Mouse (Mus musculus) kidney, postnatal 0 days (tissue): ENCODE measurements around the gene Cpne8. TPM values are rescaled to one million over a fixed set of nuclear protein-coding genes. Genes with fewer than 3 reads are reported as not detected.

ENCODE experiments used
- ATAC-seq: fragments of 200-750 bp; cut with Nextera tagmentation; replicated peaks from 2 replicates; pipeline ENCODE4 v1.8.0; 2017; ENCODE audit warnings: low read depth, moderate number of reproducible peaks, moderate TSS enrichment, moderate library complexity; ENCODE audit not compliant: low FRiP score
- DNase-seq: peaks from one replicate; pipeline ENCODE4 v3.0.0-alpha.2; 2016; ENCODE audit warnings: low spot score
- H3K27ac ChIP-seq: fragments of 300-500 bp; sonication (generic); 2 replicates; pipeline ENCODE4 v1.5.1; 2014; ENCODE audit warnings: mild to moderate bottlenecking
- H3K27me3 ChIP-seq: fragments of 300-500 bp; sonication (generic); 2 replicates; pipeline ENCODE4 v1.6.1; 2014; ENCODE audit warnings: low read length, mixed read lengths; ENCODE audit not compliant: insufficient read depth
- H3K36me3 ChIP-seq: fragments of 300-500 bp; sonication (generic); 2 replicates; pipeline ENCODE4 v1.6.1; 2014; ENCODE audit warnings: low read length, mixed read lengths; ENCODE audit not compliant: insufficient read depth
- H3K4me1 ChIP-seq: fragments of 300-500 bp; sonication (generic); replicated peaks from 2 replicates; pipeline ENCODE4 v1.6.1; 2014; ENCODE audit warnings: antibody characterized with exemption, low read length, mixed read lengths; ENCODE audit not compliant: insufficient read depth
- H3K4me2 ChIP-seq: fragments of 300-500 bp; sonication (generic); 2 replicates; pipeline ENCODE4 v1.6.1; 2014; ENCODE audit warnings: mild to moderate bottlenecking, low read length, moderate library complexity, mixed read lengths
- H3K4me3 ChIP-seq: fragments of 300-500 bp; sonication (generic); replicated peaks from 2 replicates; pipeline ENCODE4 v1.5.1; 2014; ENCODE audit warnings: low read depth, low read length
- H3K9ac ChIP-seq: fragments of 300-500 bp; sonication (generic); 2 replicates; pipeline ENCODE4 v1.6.1; 2014; ENCODE audit warnings: low read depth, low read length
- H3K9me3 ChIP-seq: fragments of 300-500 bp; sonication (generic); replicated peaks from 2 replicates; pipeline ENCODE4 v1.6.1; 2016; ENCODE audit warnings: low read length, inconsistent platforms, mixed read lengths
- CTCF ChIP-seq: IDR thresholded peaks from 2 replicates; pipeline ENCODE4 v1.5.1; 2016; ENCODE audit warnings: antibody characterized with exemption, low read depth, mild to moderate bottlenecking, moderate library complexity
- WGBS: fragments of 180-500 bp; shearing (Covaris S2); extraction: QIAGEN DNeasy Blood & Tissue Kit; methylation state at CpG from one replicate; pipeline ENCODE4 v1.1.7; 2014; 5-methylcytosine and 5-hydroxymethylcytosine counted together
- polyA plus RNA-seq: library from polyadenylated mRNA; unstranded; fragments of >200 nt; fragmentation: Nextera tagmentation; extraction: Ambion mirVana; gene quantifications from 2 replicates; pipeline ENCODE4 v1.2.1, GENCODE M21; 2015

The Cpne8 gene
- polyA plus RNA-seq, 1 experiment from 2014 or later, result 25.5 TPM

DNA sequence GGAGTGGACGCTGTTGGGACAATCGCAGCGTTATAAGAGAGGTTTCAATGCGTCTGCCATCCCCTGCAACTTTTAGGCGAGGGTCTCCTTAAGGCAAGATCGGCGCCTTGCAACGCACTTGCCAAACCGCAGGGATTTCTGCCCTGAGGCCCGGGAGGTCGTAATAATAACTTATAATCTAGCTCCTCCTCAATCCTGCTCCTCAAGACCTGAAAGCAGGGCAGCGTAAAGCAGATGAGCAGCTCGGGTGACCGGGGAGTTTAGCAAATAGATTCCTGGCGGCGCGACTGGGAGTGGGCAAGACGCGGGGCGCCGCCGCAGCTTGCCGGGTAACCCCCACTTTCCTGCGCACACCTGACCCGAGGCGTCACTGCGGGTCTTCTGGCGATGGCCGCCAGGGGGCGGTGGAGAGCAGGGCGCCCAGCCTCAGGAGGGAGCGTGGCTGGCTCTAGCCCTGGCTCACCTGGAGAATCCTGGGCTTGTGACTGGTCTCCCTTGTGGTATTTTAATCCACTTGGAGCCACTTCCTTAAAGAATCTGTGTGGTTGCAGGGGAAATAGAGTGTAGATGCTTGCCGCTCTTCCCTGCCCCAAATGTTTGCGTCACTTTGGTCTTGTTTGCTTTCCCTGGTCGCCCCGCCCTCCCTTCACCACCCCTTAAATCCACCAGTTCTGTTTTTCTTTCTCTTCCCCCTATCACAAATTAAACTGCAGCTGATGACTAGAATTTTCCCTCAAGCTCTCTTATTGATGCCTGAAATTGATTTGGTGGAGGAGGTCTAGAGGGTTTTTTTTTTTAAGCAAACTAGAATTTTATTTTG, 738 bp upstream of the Cpne8 start:
- peak overlapping the region; percentile 98 for H3K4me2 ChIP-seq
- DNase-seq (peak; percentile 59), ATAC-seq (peak; percentile 90)
- no peaks in the 10 kb centered on the region for H3K27me3 ChIP-seq
- WGBS, result 2% methylated on average over 36 of the region's 36 CpGs
- TF ChIP-seq CTCF, result peak; percentile 97
- peak overlapping the region; percentile 54; the same call in 1 of the 2 replicates for H3K27ac ChIP-seq
- H3K4me3 ChIP-seq, result peak overlapping the region; percentile 67
- H3K36me3 ChIP-seq, result no peaks in the 10 kb centered on the region
- peak overlapping the region; percentile 51 for H3K9ac ChIP-seq
- H3K9me3 ChIP-seq, result no peaks in the 10 kb centered on the region
- no peaks in the 10 kb centered on the region for H3K4me1 ChIP-seq

GRCm38 (mm10) chr15:90678488-90678887, 744 bp downstream of the Cpne8 start:
- no peak for TF ChIP-seq CTCF
- H3K4me2 ChIP-seq, result peak overlapping the region; percentile 98
- no peak overlapping the region for H3K27ac ChIP-seq
- no peaks in the 10 kb centered on the region for H3K4me1 ChIP-seq
- peak overlapping the region; percentile 67 for H3K4me3 ChIP-seq
- no peaks in the 10 kb centered on the region for H3K36me3 ChIP-seq
- ATAC-seq, result no peak; the same call in 1 of the 2 replicates
- WGBS, result 3% methylated on average over 19 of the region's 19 CpGs
- H3K9ac ChIP-seq, result no peak overlapping the region
- H3K27me3 ChIP-seq, result no peaks in the 10 kb centered on the region
- no peaks in the 10 kb centered on the region for H3K9me3 ChIP-seq
- DNase-seq, result peak; percentile 16

GRCm38 (mm10) chr15:90669494-90669893, 9.7 kb downstream of the Cpne8 start:
- Histone ChIP-seq H3K4me3 (no peak overlapping the region), H3K4me1 (no peaks in the 10 kb centered on the region), H3K27me3 (no peaks in the 10 kb centered on the region), H3K9ac (no peak overlapping the region), H3K4me2 (no peak overlapping the region), H3K27ac (0 out of 2 replicates have a peak overlapping the region, but pooled peaks have one; percentile 5), H3K36me3 (no peaks in the 10 kb centered on the region), H3K9me3 (no peaks in the 10 kb centered on the region)
- ATAC-seq (no peak), DNase-seq (peak; percentile 62)
- no peak for TF ChIP-seq CTCF
- 25% methylated on average over 7 of the region's 7 CpGs for WGBS

GRCm38 (mm10) chr15:90666893-90667292, 12.3 kb downstream of the Cpne8 start:
- 67% methylated on average over 6 of the region's 6 CpGs for WGBS
- Histone ChIP-seq H3K36me3 (no peaks in the 10 kb centered on the region), H3K4me1 (no peaks in the 10 kb centered on the region), H3K4me2 (no peak overlapping the region), H3K4me3 (no peak overlapping the region), H3K27me3 (no peaks in the 10 kb centered on the region), H3K27ac (no peak overlapping the region), H3K9me3 (no peaks in the 10 kb centered on the region), H3K9ac (no peak overlapping the region)
- no peak for ATAC-seq
- no peak for TF ChIP-seq CTCF
- no peak for DNase-seq

DNA sequence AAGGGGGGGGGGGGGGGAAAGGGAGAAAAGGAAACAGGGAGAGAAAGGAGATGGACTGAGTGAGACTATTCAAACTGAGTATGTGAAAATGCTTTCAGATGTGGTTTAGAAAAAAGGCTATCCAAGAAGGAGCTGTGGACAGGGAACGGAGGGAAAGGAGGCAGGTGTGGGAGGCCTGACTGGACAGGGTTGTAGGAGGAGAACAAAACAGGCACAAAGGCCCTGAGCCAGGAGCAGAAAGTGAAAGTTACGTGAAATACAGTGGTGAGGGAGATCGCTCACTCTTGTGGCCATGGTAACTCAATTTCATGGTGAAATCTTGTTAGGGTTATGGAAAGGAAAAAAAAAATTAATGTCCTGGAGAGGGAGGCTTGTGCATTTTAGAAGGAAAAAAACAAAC, 14.6 kb downstream of the Cpne8 start:
- H3K27me3 ChIP-seq, result no peaks in the 10 kb centered on the region
- TF ChIP-seq CTCF, result no peak
- H3K27ac ChIP-seq, result no peak overlapping the region
- no peaks in the 10 kb centered on the region for H3K9me3 ChIP-seq
- H3K9ac ChIP-seq, result no peak overlapping the region
- WGBS, result 55% methylated on average over 3 of the region's 3 CpGs
- no peak for DNase-seq
- H3K36me3 ChIP-seq, result no peaks in the 10 kb centered on the region
- no peak overlapping the region for H3K4me2 ChIP-seq
- ATAC-seq, result no peak
- no peak overlapping the region for H3K4me3 ChIP-seq
- H3K4me1 ChIP-seq, result no peaks in the 10 kb centered on the region

GRCm38 (mm10) chr15:90663631-90664030, 15.6 kb downstream of the Cpne8 start:
- 84% methylated on average over 4 of the region's 4 CpGs for WGBS
- no peak for TF ChIP-seq CTCF
- ATAC-seq (no peak), DNase-seq (no peak)
- Histone ChIP-seq H3K4me2 (no peak overlapping the region), H3K36me3 (no peaks in the 10 kb centered on the region), H3K9ac (no peak overlapping the region), H3K27me3 (no peaks in the 10 kb centered on the region), H3K4me3 (no peak overlapping the region), H3K4me1 (no peaks in the 10 kb centered on the region), H3K27ac (no peak overlapping the region), H3K9me3 (no peaks in the 10 kb centered on the region)
